Mouse (Mus musculus): ENCODE data around the gene Exoc3l4.

DNA sequence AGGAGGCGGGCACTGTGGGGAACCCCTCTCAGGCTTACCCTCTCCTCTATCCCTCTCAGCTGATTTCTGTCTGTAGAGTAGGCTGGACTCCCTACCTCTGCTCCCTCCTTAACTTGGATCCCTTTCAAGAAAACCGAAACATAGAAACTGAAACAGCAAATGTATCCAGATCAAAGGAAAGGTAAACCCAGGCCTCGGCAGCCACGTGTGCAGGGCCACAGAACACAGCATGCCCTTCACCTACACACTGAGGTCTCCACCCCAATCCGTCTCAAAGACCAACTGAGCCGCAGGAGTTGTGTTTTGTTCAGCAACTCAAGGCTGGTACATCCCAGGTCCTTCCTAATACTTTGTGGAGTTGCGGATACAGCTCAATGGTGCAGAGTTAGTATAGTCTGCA lies 49.8 kb upstream of the Exoc3l4 start:
- TF ChIP-seq POLR2A (IDR thresholded peaks at IDR 0.05; ENCODE audit: low read depth, low read length) (no peak), CTCF (conservative IDR thresholded peaks at IDR 0.05; ENCODE audit: insufficient read depth, insufficient read length, low read depth, low read length) (no peak)

Measured in kidney, adult 2 months (tissue).